Mouse (Mus musculus) hindlimb bud, embryonic 11.5 days (tissue): ENCODE measurements around the gene Scgb2b17.
"Not testable (repeated sequence)": the region's sequence is repeated elsewhere in the genome, so short reads cannot be mapped to it uniquely, and the experiment has no call there.

ENCODE experiments used
- DNase-seq: peaks from one replicate; pipeline ENCODE4 v3.0.0-alpha.2; 2012; ENCODE audit warnings: low read depth, low spot score; ENCODE audit errors: extremely low spot score

Gene Scgb2b17

DNA sequence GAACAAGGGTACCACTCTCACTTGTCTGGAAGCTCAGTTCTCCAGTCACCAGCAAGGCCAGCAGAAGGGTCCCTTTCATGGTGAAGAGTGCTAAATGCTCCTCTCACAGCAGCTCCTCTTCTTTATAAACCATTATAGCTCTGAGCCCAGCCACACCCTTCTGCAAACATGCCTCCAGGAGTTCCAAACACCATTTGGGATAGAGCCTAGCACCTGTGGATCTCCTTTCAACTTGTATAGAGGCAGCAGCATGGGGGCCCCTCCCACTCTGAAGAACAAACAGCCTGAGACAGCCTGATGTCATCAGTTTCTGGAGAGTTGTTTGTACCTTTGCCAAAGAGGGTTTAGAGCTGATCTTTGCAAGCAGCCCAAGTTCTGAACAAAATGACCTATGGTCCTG, at the start of gene Scgb2b17:
Gene Scgb2b17 (minus strand): TSS at position 101 of the 400 bp plus-strand sequence.
- not testable (repeated sequence) for DNase-seq

DNA sequence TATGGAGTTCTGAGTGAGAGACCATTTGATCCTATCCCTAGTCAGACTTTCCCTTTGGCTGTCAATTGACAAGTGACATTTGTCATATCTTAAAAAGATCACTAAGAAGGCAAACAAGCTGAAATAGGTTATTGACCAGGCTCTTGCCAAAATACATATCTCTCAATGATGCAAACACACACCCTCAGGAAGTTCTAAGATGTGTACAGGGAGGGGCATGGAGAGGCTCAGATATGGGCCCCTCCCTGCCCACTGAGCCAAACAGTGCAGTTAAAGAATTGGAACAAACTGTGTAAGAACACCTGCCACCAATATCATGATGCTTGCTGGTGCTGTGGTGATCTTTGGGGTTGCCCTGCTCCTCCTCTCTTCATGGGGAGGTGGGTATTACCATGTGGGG, 6.8 kb upstream of the Scgb2b17 start, which contains the start of gene Scgb1b17:
Gene Scgb1b17 (plus strand): TSS at position 301 of the 400 bp plus-strand sequence.
- DNase-seq, result not testable (repeated sequence)
